Mouse (Mus musculus): ENCODE data around the gene Map4k3.

GRCm38 (mm10) chr17:80696956-80697355, 31.3 kb downstream of the Map4k3 start:
- no peak for TF ChIP-seq CTCF (IDR thresholded peaks at IDR 0.05)
- no peak for TF ChIP-seq POLR2A (IDR thresholded peaks at IDR 0.05; ENCODE audit: insufficient read depth, low read depth, low read length)
- TF ChIP-seq EP300 (IDR thresholded peaks at IDR 0.05; ENCODE audit: insufficient read depth, low read depth, low read length), result no peak

Data from heart, adult 2 months (tissue).